Comparison of ENCODE assay signal across 9 mouse cellular contexts in genomic region chr7:19054047-19054776, GRCm38 (mm10). TPM values are rescaled to one million over a fixed set of nuclear protein-coding genes. Genes with fewer than 3 reads are reported as not detected.
A peak's percentile ranks its signal among the peaks of the same experiment; 100 is the strongest.
DNase-seq lines count a peak whose midpoint lies in the region; ATAC-seq and TF ChIP-seq lines count a peak whose summit lies in the region.
"Had no signal": no experiment of that assay in that cellular context is flagged by ENCODE, and none has a peak within 500 bp of the region (broad histone marks: within the 10 kb centered on the region; RNA-seq: fewer than 3 reads in every experiment).

Gene Rsph6a (plus strand): TSS chr7:19054690.

- peak within 1 kb of the TSS; percentile 51 for H3K4me3 ChIP-seq in E14TG2a.4 (replicated peaks; ENCODE audit: low read length)
- no peak within 1 kb of the TSS for H3K4me3 ChIP-seq in heart, embryonic 16.5 days (ENCODE audit: low read length)
- no peak within 1 kb of the TSS; the same call in 1 of the 2 replicates for H3K4me3 ChIP-seq in limb, embryonic 14.5 days (replicated peaks; ENCODE audit: low read length)
- no peak within 1 kb of the TSS for H3K4me3 ChIP-seq in olfactory bulb, adult 2 months (ENCODE audit: insufficient read depth, low read depth, low read length)
- H3K4me3 ChIP-seq: megakaryocyte, embryonic 14.5 days had no signal

- no peak for TF ChIP-seq POLR2A in limb, embryonic 14.5 days (IDR thresholded peaks at IDR 0.05; ENCODE audit: borderline replicate concordance, extremely low read depth, insufficient read depth, insufficient read length)
- no peak for TF ChIP-seq POLR2A in olfactory bulb, adult 2 months (IDR thresholded peaks at IDR 0.05; ENCODE audit: insufficient read depth, low read depth, low read length)

- H3K36me3 ChIP-seq in E14TG2a.4 (ENCODE audit: insufficient read depth, low read length) = peaks cover 59% of the 10 kb centered on the region
- peaks cover 22% of the 10 kb centered on the region for H3K36me3 ChIP-seq in heart, embryonic 16.5 days (ENCODE audit: control insufficient read depth, insufficient read depth)
- H3K36me3 ChIP-seq in limb, embryonic 14.5 days (ENCODE audit: control insufficient read depth, insufficient read depth, low read length) = peaks cover 38% of the 10 kb centered on the region

- H3K9me3 ChIP-seq in E14TG2a.4 (ENCODE audit: low read length) = no peaks in the 10 kb centered on the region
- H3K9me3 ChIP-seq in heart, embryonic 16.5 days (replicated peaks; ENCODE audit: control insufficient read depth, low read length) = no peaks in the 10 kb centered on the region
- no peaks in the 10 kb centered on the region for H3K9me3 ChIP-seq in limb, embryonic 14.5 days (ENCODE audit: control insufficient read depth, low read length)
- H3K9me3 ChIP-seq: megakaryocyte, embryonic 14.5 days had no signal

- peaks cover 43% of the 10 kb centered on the region for H3K4me1 ChIP-seq in E14TG2a.4 (replicated peaks; ENCODE audit: low read depth, low read length)
- no peaks in the 10 kb centered on the region; the same call in 1 of the 2 replicates for H3K4me1 ChIP-seq in heart, embryonic 16.5 days (ENCODE audit: control insufficient read depth, insufficient read depth, low read length)
- H3K4me1 ChIP-seq in limb, embryonic 14.5 days (ENCODE audit: control insufficient read depth, insufficient read depth, low read length) = no peaks in the 10 kb centered on the region
- H3K4me1 ChIP-seq in olfactory bulb, adult 2 months (ENCODE audit: control insufficient read depth, insufficient read depth, low read length) = peaks cover 57% of the 10 kb centered on the region

- intact Hi-C loops in gastrocnemius, postnatal 14 days (cut with DNase I; ENCODE audit: low total_unique reads) = no loop called here

- 28% methylated on average over 33 of the region's 33 CpGs for WGBS in heart, embryonic 16.5 days
- WGBS in limb, embryonic 14.5 days = 24% methylated on average over 32 of the region's 33 CpGs
- WGBS in olfactory bulb, adult 2 months = 20% methylated on average over 32 of the region's 33 CpGs

- H3K27ac ChIP-seq in heart, embryonic 16.5 days (ENCODE audit: low read length) = no peak within 1 kb of the TSS
- H3K27ac ChIP-seq in limb, embryonic 14.5 days (replicated peaks; ENCODE audit: low read depth, low read length) = no peak within 1 kb of the TSS
- H3K27ac ChIP-seq in olfactory bulb, adult 2 months (ENCODE audit: insufficient read depth, low read depth, low read length) = peak within 1 kb of the TSS; percentile 94

- TF ChIP-seq CTCF in E14TG2a.4 (conservative IDR thresholded peaks at IDR 0.05; ENCODE audit: low read length) = peak; percentile 52
- peak; percentile 69 for TF ChIP-seq CTCF in olfactory bulb, adult 2 months (IDR thresholded peaks at IDR 0.05; ENCODE audit: insufficient read depth, low read depth, low read length)

- DNase-seq in gastrocnemius, postnatal 14 days = peak; percentile 47
- no peak for DNase-seq in gastrocnemius, adult 8-10 months (ENCODE audit: low spot score in 2 of 2)
- peak; percentile 54 to 78 for DNase-seq in cerebellum, postnatal 4 days (ENCODE audit: low spot score in 2 of 2)
- peak; percentile 37 for DNase-seq in limb, embryonic 14.5 days (ENCODE audit: low spot score)

- no peak for ATAC-seq in heart, embryonic 16.5 days (replicated peaks; ENCODE audit: extremely low read depth, insufficient read depth, low FRiP score)
- ATAC-seq in limb, embryonic 14.5 days (ENCODE audit: low FRiP score, low read depth) = peak; percentile 80
- ATAC-seq in monocyte, adult 5-6 weeks (replicated peaks; ENCODE audit: insufficient number of reproducible peaks, low FRiP score, low TSS enrichment, poor library complexity, severe bottlenecking) = no peak

- no peak within 1 kb of the TSS for H3K9ac ChIP-seq in heart, embryonic 16.5 days (ENCODE audit: low read length)
- peak within 1 kb of the TSS; percentile 21; the same call in 1 of the 2 replicates for H3K9ac ChIP-seq in limb, embryonic 14.5 days (ENCODE audit: low read depth, low read length, severe bottlenecking)

- H3K27me3 ChIP-seq in E14TG2a.4 (ENCODE audit: insufficient read depth, low read length) = no peaks in the 10 kb centered on the region
- no peaks in the 10 kb centered on the region for H3K27me3 ChIP-seq in heart, embryonic 16.5 days (ENCODE audit: control insufficient read depth, insufficient read depth, low read length)
- no peaks in the 10 kb centered on the region for H3K27me3 ChIP-seq in limb, embryonic 14.5 days (ENCODE audit: control insufficient read depth, insufficient read depth, low read length)

- peak within 1 kb of the TSS; percentile 39 for H3K4me2 ChIP-seq in heart, embryonic 16.5 days (ENCODE audit: low read depth, low read length)
- peak within 1 kb of the TSS; percentile 34 for H3K4me2 ChIP-seq in limb, embryonic 14.5 days (replicated peaks; ENCODE audit: low read depth, low read length, severe bottlenecking)

RNA-seq across cellular contexts. Expression of gene Rsph6a, which starts in this region (rescaled TPM):
- total RNA-seq in gastrocnemius, postnatal 14 days (2021) = not detected
- not detected for total RNA-seq in gastrocnemius, adult 8-10 months (2022)
- not detected in 2 replicates for polyA plus RNA-seq in heart, embryonic 16.5 days (2015; fragmentation: Nextera tagmentation; extraction: Ambion mirVana)
- polyA plus RNA-seq in limb, embryonic 14.5 days (2012; rRNA removed) = 0.04 and 0.12 TPM in 2 replicates
- not detected in 2 replicates for polyA plus RNA-seq in limb, embryonic 14.5 days (2014; fragmentation: Nextera tagmentation; extraction: Ambion mirVana)
- not detected in 2 replicates for polyA plus RNA-seq in olfactory bulb, adult 2 months (2012; ENCODE audit: insufficient read depth, insufficient read length, low replicate concordance, missing spikeins)
- not detected in 3 replicates for total RNA-seq in monocyte, adult 5-6 weeks (2017)

Comparison
In these comparisons a context has a peak if more than half of its experiments do, and no peak if none do; other contexts are left out.
1. Peak in DNase-seq in gastrocnemius, postnatal 14 days; RNA of the gene not detected or under 1 TPM.
2. Peak in DNase-seq, ATAC-seq, H3K9ac ChIP-seq and H3K4me2 ChIP-seq in limb, embryonic 14.5 days; RNA of the gene not detected or under 1 TPM.
3. DNase-seq: peak in cerebellum, postnatal 4 days (2 of 2); none in gastrocnemius, adult 8-10 months (0 of 2).